Mouse (Mus musculus) large intestine, adult 2 months (tissue): Measurements from ENCODE around the gene Pilra. TPM values are rescaled to one million over a fixed set of nuclear protein-coding genes. Genes with fewer than 3 reads are reported as not detected.
"Not testable (repeated sequence)": the region's sequence is repeated elsewhere in the genome, so short reads cannot be mapped to it uniquely, and the experiment has no call there.

Experiments used
- DNase-seq: peaks from one replicate; pipeline ENCODE4 v3.0.0-alpha.2; 2012; ENCODE audit warnings: low read depth, low spot score
- WGBS: fragments of 180-500 bp; shearing (Covaris S2); methylation state at CpG from one replicate; pipeline ENCODE4 v1.1.7; 2018; 5-methylcytosine and 5-hydroxymethylcytosine counted together
- polyA plus RNA-seq: library from polyadenylated mRNA; depleted of rRNA; stranded (reverse); fragments of >200 nt; gene quantifications from 2 replicates; pipeline ENCODE4 v1.2.3, GENCODE M21; 2012; rRNA removed

Pilra gene
- polyA plus RNA-seq: 9.9 and 12.5 TPM in 2 replicates

- 34% methylated on average over 2 of the region's 2 CpGs for WGBS
- not testable (repeated sequence) for DNase-seq
Observed at GRCm38 (mm10) chr5:137835966-137836520, at the start of gene Pilra. Gene Pilra (minus strand): TSS chr5:137836281.

- WGBS: 65% methylated on average over 3 of the region's 3 CpGs
- no peak for DNase-seq
Observed at GRCm38 (mm10) chr5:137883345-137883744, 47.3 kb upstream of the Pilra start.

DNA sequence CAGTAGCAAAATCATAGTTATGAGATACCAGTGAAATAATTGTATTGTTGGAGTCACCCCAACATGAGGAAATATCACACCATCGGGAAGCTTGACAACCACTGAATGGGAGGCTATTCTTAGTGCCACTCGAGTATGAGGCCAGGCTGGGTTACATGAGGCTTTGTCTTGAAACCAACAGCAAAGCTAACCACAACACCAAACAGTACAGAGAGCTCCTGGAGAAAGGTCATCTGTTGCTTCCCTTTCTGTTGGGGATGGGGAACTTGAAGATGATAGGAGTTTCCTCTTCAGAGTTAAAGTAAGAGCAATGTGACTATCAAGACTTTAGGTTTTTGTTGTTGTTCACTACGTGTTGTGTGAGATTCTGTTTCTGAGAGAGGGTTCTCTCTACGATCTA is 46.8 kb upstream of the Pilra start:
- no peak for DNase-seq
- 76% methylated on average over 4 of the region's 4 CpGs for WGBS

DNA sequence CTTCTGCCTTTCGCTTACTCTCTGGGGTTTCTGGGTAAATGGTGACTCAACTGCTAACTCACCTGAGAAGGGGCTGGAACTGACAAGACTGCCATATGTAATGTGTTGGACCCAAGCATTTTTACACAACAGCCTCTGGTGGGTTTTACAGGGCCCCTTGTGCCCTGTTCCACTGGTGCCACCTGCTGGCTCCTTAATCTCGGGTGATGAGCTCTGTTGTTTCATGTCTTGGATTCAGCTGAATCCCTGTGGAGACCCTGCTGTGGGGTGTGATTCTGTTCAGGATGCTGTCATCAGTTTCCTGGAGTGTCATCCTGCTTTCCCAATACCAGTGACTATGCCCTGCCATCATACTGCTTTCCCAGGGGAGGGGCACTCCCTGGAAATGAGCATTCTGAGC is 41.8 kb upstream of the Pilra start:
- WGBS: 49% methylated on average over 2 of the region's 2 CpGs
- no peak for DNase-seq

- 83% methylated on average over 2 of the region's 2 CpGs for WGBS
- no peak for DNase-seq
Observed at GRCm38 (mm10) chr5:137875054-137875453, 39.0 kb upstream of the Pilra start.

DNA sequence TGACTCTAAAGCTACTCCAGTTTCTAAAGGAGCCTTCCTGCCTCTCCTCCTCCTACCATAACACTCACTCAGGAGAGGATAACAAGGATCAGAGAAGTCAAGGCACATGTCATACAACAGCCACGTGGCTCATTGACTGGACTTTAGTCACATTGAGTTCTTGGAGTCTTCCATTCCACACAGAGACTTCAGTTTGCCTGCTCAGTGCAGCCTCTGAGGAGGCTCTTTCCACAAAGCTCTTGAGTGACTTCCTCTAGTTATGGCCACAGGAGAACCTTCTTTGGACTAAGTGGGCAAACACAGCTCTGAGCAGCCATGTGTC is 36.3 kb upstream of the Pilra start:
- WGBS: 26% methylated on average over 1 of the region's 1 CpGs

GRCm38 (mm10) chr5:137871644-137872380 is 35.7 kb upstream of the Pilra start, which contains the start of gene Pilrb2:
Gene Pilrb2 (minus strand): TSS chr5:137871815.
- WGBS: 75% methylated on average over 3 of the region's 3 CpGs
- DNase-seq: not testable (repeated sequence)

More for the DNA sequence above, 36.3 kb upstream of the Pilra start:
- not testable (repeated sequence) for DNase-seq

GRCm38 (mm10) chr5:137868600-137868999 is 32.5 kb upstream of the Pilra start:
- WGBS: 71% methylated on average over 2 of the region's 2 CpGs
- not testable (repeated sequence) for DNase-seq

GRCm38 (mm10) chr5:137864008-137864407 is 27.9 kb upstream of the Pilra start:
- WGBS: 87% methylated on average over 1 of the region's 1 CpGs
- not testable (repeated sequence) for DNase-seq

DNA sequence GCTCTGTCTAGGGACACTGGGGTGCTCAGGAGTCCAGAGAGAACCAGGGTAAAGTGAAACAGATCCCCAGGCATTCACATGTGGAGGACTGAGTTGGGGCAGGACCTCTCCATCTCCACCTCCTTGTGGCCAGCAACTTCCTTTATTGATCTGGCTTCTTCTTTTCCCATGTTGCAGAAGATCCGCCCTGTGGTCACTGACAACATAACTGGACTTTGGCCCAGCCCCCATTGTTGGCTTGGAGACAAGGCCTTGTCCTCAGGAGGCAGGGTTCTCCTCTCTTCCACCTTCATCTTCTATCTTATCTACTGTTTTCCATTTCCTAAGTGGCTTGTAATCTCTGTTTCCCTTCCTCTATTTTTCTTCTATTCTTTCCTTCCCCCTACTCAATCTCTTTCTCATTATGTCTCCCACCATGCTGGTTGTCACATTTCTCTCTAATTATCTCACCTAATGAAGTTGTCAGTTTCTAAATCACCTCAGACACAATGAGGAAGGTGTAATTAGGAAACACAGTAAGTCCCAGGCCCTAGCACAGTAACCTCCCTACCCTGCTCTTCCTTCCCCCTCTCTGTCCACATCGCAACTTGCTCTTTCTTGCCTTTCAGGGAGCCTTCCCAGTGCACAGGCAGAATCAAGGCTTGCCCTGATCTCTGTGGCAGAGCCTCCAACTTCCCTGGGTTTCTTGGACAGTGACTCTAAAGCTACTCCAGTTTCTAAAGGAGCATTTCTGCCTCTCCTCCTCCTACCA is 22.1 kb upstream of the Pilra start, which contains the start of gene Pilrb1:
TSS of gene Pilrb1 (minus strand) at position 147 of the 751 bp plus-strand sequence.
- DNase-seq: not testable (repeated sequence)
- 49% methylated on average over 2 of the region's 2 CpGs for WGBS

DNA sequence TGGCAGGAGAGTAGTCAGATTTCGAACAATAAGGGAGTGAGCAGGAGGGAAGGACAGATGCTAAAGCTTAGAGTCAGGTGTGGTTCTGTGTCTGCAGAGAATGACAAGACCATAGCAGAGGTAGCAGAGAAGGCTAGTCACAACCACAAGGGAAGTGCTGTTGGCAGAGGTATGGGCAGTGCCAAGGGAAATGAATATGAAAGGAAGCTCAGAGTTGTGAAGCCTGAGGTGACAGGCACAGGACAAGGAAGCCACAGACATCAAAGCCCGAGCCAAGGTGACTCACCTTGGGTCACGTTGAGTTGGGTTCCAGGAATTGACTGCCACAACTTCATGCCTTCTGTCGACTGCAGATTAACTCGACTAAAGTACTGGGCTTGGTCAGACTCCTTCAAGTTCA is 20.8 kb upstream of the Pilra start:
- 42% methylated on average over 5 of the region's 5 CpGs for WGBS
- not testable (repeated sequence) for DNase-seq

- 84% methylated on average over 3 of the region's 3 CpGs for WGBS
- DNase-seq: not testable (repeated sequence)
Observed at GRCm38 (mm10) chr5:137854907-137855306, 18.8 kb upstream of the Pilra start.

GRCm38 (mm10) chr5:137850313-137850712 is 14.2 kb upstream of the Pilra start:
- DNase-seq: not testable (repeated sequence)
- WGBS: 80% methylated on average over 1 of the region's 1 CpGs

DNA sequence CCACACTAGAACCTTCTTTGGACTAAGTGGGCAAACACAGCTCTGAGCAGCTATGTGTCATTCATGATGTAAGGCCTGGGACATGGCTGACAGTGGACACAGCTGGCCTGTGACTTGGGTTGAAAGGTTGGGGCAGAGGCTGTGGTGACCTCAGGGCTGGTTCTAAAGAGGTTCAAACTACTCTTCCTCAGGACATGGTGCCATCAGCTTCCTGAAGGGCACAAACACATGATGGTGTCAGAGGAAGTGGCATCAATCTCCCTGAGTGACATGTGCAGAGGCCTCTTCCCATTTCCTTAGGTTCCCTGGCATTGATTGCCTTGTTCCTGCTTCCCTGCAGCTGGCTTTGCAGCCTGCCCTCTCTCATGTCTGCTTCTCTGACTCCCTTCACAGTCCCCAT is 1.0 kb upstream of the Pilra start:
- DNase-seq: not testable (repeated sequence)

- DNase-seq: no peak
Observed at GRCm38 (mm10) chr5:137836611-137837010, 530 bp upstream of the Pilra start.

GRCm38 (mm10) chr5:137833500-137833899 is 2.6 kb downstream of the Pilra start:
- 49% methylated on average over 4 of the region's 4 CpGs for WGBS
- DNase-seq: no peak

DNA sequence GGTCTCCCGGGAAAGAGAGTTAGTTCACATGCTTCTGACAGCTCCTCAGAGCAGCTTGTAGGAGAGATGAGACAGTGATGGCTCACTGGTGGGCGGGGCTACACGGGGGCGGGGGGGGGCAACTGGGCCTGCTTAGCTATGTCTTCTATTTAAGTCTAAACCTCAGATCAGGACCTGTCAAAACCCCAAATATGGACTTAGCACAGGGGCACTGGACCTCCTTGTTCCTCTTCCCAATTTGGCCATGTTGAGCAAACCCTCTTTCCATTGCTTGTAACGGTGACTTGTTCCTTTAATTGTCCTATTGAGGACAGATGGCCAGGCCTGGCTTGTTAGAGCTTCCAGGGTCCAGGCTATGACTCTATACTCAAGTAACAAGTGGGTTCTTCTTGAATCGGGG is 4.6 kb downstream of the Pilra start:
- WGBS: 70% methylated on average over 6 of the region's 6 CpGs
- no peak for DNase-seq

DNA sequence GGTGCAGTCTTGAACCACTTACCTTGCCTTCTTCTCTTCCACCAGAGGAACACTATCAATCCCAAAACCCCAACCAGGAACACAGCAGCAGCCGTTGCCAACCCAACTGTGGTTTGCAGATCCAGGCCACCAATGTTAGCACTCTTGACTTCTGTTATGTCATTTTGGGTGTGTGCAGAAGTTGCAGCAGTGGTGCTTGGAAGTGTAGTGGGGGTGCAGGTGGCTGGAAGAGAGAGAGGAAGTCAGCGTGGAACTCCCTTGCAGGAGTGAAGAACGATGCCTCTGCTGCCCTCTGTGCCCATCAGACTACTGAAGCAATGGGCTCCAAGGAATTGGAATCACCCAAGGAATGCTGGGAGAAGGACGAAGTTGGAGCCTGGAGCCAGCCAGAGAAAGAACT is 5.0 kb downstream of the Pilra start:
- DNase-seq: no peak
- WGBS: 73% methylated on average over 4 of the region's 4 CpGs

DNA sequence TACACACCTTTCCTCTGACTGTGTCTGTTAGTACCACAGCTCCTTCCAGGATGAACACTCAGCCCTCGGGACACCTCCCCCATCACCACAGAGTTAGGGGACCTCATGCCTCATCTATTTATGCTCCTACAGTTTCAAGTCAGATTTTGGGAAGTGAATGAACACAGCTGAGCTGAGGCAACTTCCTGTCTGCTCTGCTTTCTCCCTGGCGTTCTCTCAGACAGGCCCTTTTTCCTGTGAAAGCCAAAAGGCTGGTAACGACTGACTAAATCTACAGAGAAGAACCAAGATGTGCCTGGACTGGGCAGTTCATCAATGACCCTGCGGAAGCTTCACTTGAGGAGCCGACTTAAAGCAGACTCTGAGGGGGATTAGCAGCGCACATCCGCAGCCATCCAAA is 5.8 kb downstream of the Pilra start:
- WGBS: 79% methylated on average over 7 of the region's 7 CpGs
- no peak for DNase-seq

- 80% methylated on average over 6 of the region's 6 CpGs for WGBS
Observed at GRCm38 (mm10) chr5:137828694-137829093, 7.4 kb downstream of the Pilra start.

DNA sequence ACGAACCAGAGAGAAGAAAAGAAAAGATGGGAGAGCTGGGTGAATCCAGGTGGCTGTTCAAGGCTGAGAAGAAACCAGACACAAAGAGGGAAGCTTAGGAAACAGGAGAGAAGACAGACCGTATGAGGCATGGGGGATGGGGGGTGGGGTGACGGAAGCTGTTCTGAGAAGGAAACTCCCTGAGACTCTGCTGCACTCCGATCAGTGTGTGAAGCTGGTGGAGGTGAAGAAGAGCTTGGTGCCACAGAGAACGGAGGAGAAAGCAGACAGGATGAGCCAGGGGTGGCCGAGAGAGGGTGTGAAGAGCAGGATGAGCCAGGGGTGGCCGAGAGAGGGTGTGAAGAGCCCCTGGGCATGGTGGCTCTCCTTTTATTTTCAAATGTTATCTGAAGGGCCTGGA is 9.7 kb downstream of the Pilra start:
- WGBS: 63% methylated on average over 7 of the region's 7 CpGs
- no peak for DNase-seq

More at GRCm38 (mm10) chr5:137828694-137829093, 7.4 kb downstream of the Pilra start:
- DNase-seq: no peak
